Mouse (Mus musculus) CD4-positive helper T cell, adult 2 months (primary cell): ENCODE data around the gene Fetub.
A peak's percentile ranks its signal among the peaks of the same experiment; 100 is the strongest.
"Not testable (repeated sequence)": the region's sequence is repeated elsewhere in the genome, so short reads cannot be mapped to it uniquely, and the experiment has no call there.

Experiments
- DNase-seq: peaks from one replicate; pipeline ENCODE4 v3.0.0-alpha.2; 2012; ENCODE audit warnings: low read depth, missing footprints, low spot score

Gene Fetub

DNA sequence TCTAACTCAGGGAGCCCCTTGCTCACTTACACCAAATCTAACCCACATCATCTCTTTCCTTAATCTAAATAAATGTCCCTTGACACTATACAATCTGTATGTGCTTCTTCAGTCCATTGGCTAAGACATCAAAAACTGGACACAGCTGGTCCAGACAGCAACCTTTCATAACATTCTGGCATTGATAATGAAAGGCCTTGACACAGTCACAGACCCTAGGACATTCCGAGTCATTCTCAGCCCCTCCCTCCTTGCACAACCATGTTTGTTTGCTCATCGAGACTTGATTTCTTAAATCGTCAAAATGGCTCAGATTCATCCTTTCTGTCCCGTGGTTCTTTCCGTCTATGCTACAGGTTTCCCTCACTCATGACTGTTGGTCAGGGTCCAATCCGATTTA is 8.8 kb upstream of the Fetub start:
- DNase-seq: no peak

DNA sequence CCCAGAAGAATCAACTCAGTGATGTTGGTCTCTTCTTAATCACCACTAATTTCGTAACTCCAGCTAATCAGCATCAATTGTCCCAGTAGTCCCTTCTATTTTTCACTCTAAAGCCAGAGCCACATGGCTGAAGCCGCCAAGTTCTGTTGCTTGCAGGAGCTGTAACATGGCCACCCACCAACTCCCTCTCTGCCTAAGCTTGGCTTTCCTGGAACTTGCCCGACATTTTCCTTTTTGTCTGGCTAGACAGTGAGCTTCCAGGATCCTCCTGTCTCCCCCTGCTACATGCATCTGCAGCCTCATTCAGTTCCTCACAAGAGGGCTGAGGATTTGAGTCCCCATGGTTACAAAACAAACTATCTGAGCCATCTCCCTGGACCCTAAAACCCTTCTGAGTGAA is 6.1 kb upstream of the Fetub start:
- DNase-seq: no peak

DNA sequence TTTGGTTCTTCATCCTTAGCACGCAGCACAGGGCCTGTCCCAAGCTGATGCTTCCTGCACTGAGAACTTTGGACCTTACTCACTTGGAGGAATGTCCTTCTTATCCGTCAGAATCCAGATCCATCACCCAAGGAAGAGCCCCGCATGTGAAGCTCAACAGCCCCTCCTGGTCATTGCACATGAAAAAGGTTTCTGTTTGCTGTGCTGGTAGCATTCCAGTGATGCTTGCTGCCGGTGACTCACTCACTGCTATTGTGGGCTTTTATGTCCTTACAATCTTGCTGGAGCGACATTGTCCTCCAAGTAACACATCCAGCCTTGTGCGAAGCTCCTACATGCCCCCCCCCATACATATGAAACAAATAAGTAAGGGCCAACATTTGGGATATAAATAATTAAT is 5.2 kb upstream of the Fetub start:
- no peak for DNase-seq

DNA sequence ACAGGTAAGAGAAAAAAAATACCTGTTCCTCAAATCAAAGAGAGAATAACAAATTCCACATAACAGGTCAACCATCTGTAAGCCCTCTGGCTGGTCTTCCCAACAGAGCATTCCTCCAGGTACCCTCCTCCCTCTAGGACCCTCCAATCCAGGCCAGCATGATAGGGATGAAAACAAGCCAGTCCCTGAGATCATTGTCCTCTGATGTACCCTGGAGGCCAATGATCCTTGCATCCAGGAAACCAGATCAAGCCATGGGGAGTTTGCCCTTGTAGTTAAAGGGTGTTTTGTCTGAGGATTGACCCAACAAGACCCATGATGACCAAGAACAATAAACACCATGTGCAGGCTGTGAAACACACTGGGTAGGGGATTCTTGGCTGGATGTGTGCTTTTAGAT is 3.9 kb upstream of the Fetub start:
- DNase-seq: no peak

- no peak for DNase-seq
Observed at GRCm38 (mm10) chr16:22918664-22919312, 654 bp downstream of the Fetub start.

- DNase-seq: peak; percentile 68
Observed at GRCm38 (mm10) chr16:22919971-22920854, 2.1 kb downstream of the Fetub start.

GRCm38 (mm10) chr16:22921761-22922160 is 3.6 kb downstream of the Fetub start:
- no peak for DNase-seq

DNA sequence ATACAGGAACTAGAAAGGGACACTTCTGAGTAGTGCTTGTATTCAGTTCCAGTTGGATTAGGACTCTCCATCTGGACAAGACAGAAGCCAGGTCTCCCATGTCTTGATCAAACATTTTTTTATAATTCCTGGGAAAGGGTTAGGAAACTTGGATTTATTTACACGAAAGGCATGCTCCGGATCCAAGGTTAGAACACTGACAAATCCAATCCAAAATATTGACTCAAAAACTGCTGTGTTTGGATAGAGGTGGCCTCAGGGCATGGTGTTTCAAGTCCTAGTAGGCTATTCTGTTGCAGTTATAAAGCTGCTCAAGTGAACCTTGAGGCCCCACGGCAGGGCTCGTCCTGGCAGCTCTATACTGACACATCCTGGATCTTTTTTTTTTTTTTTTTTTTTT is 4.3 kb downstream of the Fetub start:
- DNase-seq: no peak

- DNase-seq: no peak
Observed at GRCm38 (mm10) chr16:22929575-22929974, 11.4 kb downstream of the Fetub start.

DNA sequence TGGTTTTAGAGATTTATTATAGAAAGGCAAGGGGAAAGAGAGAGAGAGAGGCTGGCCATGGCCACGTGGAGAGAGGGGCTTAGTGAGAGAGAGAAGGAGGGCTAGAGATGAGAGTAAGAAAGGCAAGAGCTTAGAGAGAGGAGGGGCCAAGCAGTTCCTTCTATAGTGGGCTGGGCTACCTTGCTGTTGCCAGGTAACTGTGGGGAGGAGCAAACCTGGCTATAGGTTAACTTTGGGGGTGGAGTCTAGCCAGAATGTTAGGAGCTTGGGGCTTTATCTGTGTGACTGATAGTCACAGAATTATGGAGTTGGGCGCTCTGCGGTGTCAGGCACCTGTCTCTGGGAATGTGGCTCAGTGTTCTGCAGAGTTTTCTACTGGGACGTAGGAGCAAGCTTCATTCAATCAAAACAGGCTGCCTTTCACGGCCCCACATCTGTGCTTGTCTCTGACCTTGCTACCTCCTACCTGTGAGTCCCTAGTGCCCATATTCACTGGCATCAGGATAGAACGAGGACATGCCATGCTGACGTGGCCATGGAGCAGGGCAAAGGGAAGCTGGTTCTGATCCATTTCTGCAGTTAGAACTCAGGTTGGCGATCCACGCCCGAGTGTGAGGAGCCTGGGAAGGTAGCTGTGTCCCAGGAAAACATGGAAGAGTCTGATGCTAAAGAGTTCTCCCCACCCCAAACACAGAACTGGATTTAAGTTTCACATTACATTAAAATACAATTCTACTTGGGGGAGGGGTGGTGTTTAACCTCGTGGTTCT is 13.5 kb downstream of the Fetub start:
- no peak for DNase-seq

DNA sequence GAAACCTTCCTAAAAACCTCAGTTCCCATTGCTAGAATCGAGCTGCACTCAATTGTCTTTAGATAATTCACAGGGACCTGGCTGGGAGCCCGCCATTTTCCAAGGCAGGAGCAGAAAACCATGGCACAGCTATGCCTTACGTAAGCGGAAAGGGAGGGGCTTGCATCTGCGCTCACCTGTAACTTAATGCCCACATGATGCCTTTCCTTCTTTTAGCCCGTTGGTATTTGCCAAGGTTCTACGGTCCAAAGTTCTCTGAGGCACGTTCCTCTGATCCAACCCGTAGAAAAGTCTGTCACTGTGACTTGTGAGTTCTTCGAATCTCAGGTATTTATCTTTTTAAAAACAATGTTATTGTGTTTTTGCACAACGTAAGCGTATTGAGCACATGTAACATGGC is 19.5 kb downstream of the Fetub start:
- DNase-seq: no peak

DNA sequence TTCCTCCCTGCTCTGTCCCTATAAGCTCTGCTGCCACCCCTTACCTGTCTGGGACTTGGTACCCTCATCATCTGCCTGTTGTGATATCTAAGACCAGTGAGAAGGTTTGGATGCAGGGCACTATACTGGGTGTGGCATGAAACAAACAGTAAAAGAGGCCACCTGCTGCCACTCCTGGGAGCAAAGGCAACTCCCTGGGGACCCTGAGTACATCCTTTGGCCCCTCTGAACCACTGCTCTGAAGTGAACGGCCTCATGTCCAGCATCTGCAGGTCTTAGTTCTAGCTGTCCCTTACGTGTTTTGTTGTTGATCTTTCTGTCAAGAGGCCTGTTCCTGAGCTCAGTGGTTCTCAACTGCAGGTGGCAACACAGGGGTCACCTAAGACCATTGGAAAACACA is 20.4 kb downstream of the Fetub start:
- DNase-seq: no peak

DNA sequence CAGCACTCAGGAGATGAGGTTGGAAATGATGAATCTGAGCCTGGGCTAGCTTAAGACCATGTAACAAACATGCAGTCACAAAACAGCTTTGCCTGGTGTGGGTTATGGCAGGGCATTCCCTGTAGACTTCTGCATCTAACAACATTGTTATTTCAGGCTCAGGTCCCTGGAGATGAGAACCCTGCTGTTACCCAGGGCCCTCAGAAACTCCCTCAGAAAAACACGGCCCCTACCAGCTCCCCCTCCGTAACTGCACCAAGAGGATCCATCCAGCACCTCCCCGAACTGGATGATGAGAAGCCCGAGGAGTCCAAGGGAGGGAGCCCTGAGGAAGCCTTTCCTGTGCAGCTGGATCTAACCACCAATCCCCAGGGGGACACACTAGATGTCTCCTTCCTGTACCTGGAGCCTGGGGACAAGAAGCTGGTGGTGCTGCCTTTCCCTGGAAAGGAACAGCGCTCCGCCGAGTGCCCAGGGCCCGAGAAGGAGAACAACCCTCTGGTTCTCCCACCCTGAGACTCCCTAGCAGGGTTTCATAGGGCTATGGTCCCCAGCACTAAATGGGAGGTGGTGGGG is 21.1 kb downstream of the Fetub start:
- DNase-seq: no peak

DNA sequence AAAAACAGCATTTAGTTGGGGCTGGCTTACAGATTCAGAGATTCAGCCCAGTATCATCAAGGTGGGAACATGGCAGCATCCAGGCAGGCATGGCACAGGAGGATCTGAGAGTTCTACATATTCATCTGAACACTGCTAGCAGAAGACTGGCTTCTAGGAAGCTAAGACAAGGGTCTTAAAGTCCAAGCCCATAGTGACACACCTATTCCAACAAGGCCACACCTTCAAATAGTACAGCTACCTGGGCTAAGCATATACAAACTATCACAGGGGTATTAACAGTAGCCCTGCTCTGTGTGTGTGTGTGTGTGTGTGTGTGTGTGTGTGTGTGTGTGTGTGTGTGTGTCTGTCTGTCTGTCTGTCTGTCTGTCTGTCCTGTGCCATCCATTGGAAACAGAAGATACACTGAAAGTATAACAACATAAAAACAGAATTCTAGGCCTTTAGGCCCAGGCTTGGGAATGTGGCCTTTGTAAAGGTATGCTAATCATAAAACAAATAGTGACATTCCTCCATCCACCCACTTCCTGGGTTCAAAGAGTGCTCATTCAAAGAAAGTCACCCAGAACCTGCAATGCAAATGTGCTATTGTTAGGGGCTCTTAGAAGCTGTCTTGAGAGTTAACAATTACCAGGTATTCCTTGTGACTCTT is 23.8 kb downstream of the Fetub start:
- not testable (repeated sequence) for DNase-seq

DNA sequence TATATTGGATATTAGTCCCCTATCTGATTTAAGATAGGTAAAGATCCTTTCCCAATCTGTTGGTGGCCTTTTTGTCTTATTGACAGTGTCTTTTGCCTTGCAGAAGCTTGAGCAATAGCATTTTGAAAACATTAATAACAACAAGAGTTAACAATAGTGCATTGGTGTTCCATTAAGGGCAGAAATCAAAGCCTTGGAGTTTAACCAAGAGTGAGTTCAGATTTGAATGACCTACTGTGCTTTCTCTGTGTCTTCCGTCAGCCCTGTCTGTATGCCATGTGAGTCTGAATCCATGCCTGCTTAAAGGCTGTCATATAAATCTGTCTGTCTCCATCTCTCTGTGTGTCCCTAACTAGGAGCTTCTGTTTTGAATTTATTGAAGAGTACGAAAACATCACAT is 29.2 kb downstream of the Fetub start:
- DNase-seq: no peak

GRCm38 (mm10) chr16:22950840-22951395 is 32.8 kb downstream of the Fetub start, which contains the start of gene Hrg:
TSS of gene Hrg (plus strand) at chr16:22951072.
- no peak for DNase-seq

DNA sequence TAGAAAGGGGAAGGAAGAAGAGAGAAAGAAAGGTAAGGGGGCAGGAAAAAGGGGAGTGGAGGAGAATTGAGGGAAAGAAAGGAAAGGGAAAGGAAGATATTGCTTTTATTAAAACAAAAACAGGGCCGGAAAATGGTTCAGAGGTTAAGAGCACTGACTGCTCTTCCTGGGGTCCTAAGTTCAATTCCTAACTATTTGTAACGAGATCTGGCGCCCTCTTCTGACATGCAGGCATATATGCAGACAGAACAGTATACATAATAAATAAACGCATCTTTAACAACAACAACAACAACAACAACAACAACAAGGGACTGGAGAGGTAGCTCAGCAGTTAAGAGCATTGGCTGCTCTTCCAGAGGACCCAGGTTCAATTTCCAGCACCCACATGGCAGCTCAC is 34.9 kb downstream of the Fetub start:
- no peak for DNase-seq

- no peak for DNase-seq
Observed at GRCm38 (mm10) chr16:22955397-22956084, 37.4 kb downstream of the Fetub start.

GRCm38 (mm10) chr16:22956085-22956439 is 37.9 kb downstream of the Fetub start:
- DNase-seq: no peak

DNA sequence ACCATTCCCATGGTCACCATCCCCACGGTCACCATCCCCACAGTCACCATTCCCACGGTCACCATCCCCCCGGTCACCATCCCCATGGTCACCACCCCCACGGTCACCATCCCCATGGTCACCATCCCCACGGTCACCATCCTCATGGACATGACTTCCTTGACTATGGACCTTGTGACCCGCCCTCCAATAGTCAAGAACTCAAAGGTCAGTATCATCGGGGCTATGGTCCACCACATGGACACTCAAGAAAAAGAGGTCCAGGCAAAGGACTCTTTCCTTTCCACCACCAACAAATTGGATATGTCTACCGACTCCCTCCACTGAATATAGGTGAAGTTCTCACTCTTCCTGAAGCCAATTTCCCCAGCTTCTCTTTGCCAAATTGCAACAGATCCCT is 42.9 kb downstream of the Fetub start:
- DNase-seq: no peak

DNA sequence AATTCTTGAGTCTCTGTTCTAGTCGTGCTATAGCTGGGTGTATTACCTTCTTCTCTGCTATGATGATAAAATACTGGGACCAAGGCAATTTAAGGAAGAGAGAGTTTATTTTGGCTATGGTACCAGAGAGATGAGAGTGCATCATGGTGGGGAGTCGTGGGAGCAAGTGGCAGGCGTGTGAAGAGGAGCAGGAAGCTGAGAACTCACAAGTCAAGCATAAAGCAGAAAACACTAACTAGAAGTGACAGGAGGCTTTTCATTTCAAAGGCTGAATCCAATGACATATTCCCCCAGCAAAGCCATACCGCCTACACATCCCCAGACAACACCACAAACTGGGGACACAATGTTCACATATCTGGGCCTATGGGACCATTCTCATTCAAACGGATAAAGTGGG is 44.1 kb downstream of the Fetub start:
- DNase-seq: no peak
